Mouse (Mus musculus) T-helper 17 cell (primary cell): ENCODE measurements around the gene Olfr1354.

Experiments used
- in situ Hi-C, 2 experiments: fragments of 300-600 bp; cut with MboI, MseI; formaldehyde crosslinking; loops; 1 replicate in 1 of 2; 2 replicates in 1 of 2; pipeline ENCODE4 v1.15.1; 2025; ENCODE audit warnings: high pct_unique_total_duplicates in 2 of 2

Gene Olfr1354

GRCm38 (mm10) chr10:78912871-78913270, at the start of gene Olfr1354:
TSS of gene Olfr1354 (plus strand) at chr10:78913171.
- in situ Hi-C loops = loop anchor here in 1 of 2 experiments (25.0 kb wide), 1 partner anchor 1076 kb away; the partner anchor contains the start of genes Gm36176, Krtap10-10 and Krtap10-4

GRCm38 (mm10) chr10:78875240-78875639, 37.7 kb upstream of the Olfr1354 start, which contains the start of gene Olfr1355:
TSS of gene Olfr1355 (plus strand) at chr10:78875540.
- in situ Hi-C loops = no loop called here

DNA sequence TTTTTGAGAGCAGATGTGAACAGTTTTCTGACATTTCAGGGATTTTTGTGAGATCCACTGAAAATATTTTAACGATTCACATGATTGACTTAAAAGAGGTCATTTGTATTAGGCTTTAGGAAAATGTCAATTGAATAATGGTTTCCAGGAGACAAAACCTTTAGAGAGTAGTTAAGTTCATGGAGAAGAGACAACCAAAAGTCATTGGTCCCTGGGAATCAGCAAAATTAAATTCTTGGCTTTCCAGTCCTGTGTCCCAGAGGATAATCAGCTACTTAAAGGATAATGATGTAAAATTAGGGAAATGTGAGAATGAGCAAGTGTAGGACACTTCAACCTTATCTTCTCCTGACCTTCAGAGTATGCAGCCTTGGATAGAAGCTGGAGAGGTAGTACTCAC, 37.4 kb downstream of the Olfr1354 start, which contains the start of gene Olfr8:
TSS of gene Olfr8 (plus strand) at position 301 of the 400 bp plus-strand sequence.
- in situ Hi-C loops = loop anchor here in 1 of 2 experiments (25.0 kb wide), 1 partner anchor 1638 kb away; no protein-coding TSS in a partner anchor

DNA sequence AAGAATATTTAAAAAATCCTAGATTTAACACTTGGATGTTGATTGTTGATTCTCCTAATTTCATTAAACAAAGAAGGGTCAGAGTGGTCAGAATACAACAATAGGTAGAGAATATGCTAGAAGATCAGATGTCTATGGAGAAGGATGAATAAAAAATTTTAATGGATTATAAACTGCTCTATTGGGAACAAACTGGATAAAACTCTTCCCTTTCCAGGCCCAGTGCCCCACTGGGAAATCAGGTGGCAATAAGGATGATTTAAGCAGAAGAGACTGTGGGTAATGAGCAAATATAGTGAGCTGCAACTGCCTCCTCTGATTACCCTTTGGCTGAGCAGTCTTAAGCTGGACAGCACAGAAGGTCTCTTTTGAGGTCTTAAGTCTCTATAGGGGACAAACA, 50.0 kb downstream of the Olfr1354 start, which contains the start of gene Olfr1353:
TSS of gene Olfr1353 (plus strand) at position 301 of the 400 bp plus-strand sequence.
- in situ Hi-C loops = loop anchor here in 1 of 2 experiments (25.0 kb wide), 1 partner anchor 1651 kb away; no protein-coding TSS in a partner anchor
